Mouse (Mus musculus): ENCODE results near the gene Ina. TPM values are rescaled to one million over a fixed set of nuclear protein-coding genes. Genes with fewer than 3 reads are reported as not detected.

Ina gene
- total and polyA plus RNA-seq, 3 experiments: 0.11 TPM; not detected in 2

GRCm38 (mm10) chr19:47049840-47050239, 35.3 kb downstream of the Ina start:
- no peak for DNase-seq (ENCODE audit: low spot score)
- no peak for ATAC-seq (ENCODE audit: extremely low read depth, insufficient number of reproducible peaks, low FRiP score, poor library complexity, severe bottlenecking)

DNA sequence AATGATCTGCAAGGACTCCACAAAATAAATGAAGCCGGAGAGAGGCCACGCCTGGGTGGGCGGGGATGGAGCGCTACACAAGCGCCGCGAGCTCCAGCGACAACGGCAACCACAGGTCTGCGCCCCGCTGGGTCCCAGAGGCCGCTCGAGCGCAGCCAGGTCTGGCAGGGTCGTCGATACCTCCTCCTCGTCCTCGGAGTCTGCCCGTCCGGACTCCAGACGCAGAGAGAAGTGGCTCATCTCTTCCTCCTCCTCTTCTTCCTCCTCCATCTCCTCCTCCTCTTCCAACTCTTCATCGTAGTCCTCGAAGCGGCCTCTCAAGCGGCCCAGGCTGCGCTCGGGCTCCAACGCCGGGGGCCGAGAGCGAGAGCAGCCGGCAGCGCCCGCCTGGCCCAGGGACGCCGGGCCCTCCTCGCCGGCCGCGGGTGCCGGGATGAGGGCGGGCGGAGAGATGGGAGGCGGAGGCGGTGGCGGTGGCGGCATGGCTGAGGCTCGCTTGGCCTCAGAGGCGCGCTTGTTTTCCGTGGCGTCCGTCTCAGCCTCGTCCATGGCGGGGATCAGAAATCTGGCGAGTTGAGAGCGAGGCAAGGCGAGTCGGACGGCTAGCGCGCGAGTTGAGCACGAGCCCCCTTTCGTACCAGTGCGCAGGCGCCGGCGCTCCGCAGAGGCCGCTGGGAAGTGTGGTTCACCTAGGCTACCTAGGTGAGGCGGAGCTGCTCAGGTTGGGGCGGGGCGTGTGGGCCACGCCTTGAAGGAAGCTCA, 36.0 kb downstream of the Ina start, which contains the start of gene Pcgf6:
Gene Pcgf6 (minus strand): TSS at position 636 of the 762 bp plus-strand sequence.
- H3K9me3 ChIP-seq (replicated peaks): no peaks in the 10 kb centered on the region
- peak; percentile 84 for DNase-seq (ENCODE audit: low spot score)

More at GRCm38 (mm10) chr19:47049840-47050239, 35.3 kb downstream of the Ina start:
- H3K27me3 ChIP-seq (ENCODE audit: insufficient read depth, low read length): peaks cover 5% of the 10 kb centered on the region
- peaks cover 38% of the 10 kb centered on the region for H3K36me3 ChIP-seq (replicated peaks)
- no peak for TF ChIP-seq CTCF (IDR thresholded peaks at IDR 0.05; ENCODE audit: low read depth, low read length)
- TF ChIP-seq GATA1 (IDR thresholded peaks at IDR 0.05; ENCODE audit: borderline replicate concordance, low read length): no peak
- no peak for TF ChIP-seq GATA2 (IDR thresholded peaks at IDR 0.05; ENCODE audit: borderline replicate concordance, low read depth, low read length)
- no peak for TF ChIP-seq TAL1 (conservative IDR thresholded peaks at IDR 0.05; ENCODE audit: low read depth, low read length)
- no peak for TF ChIP-seq POLR2AphosphoS5 (IDR thresholded peaks at IDR 0.05; ENCODE audit: insufficient replicate concordance, low read depth, low read length)
- H3K4me3 ChIP-seq (ENCODE audit: low read depth, low read length): peak overlapping the region; percentile 84
- no peaks in the 10 kb centered on the region for H3K9me3 ChIP-seq (replicated peaks)
- peaks cover 35% of the 10 kb centered on the region for H3K4me1 ChIP-seq (ENCODE audit: insufficient read depth, low read depth, low read length)

DNA sequence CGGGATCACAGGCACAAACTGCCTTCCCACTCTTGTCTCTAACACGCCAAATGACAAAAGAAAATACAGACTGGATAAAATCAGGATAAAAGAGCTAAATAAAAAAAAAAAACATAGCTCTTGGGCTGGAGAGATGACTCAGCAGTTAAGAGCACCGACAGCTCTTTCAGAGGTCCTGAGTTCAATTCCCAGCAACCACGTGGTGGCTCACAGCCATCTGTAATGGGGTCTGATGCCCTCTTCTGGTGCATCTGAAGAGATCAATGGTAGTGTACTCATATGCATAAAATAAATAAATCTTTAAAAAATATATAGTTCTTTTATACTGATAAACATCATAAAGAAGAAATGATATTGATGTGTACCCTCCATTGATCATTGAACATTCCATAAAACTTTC, 38.4 kb downstream of the Ina start:
- ATAC-seq (ENCODE audit: extremely low read depth, insufficient number of reproducible peaks, low FRiP score, poor library complexity, severe bottlenecking) (no peak), DNase-seq (ENCODE audit: low spot score) (no peak)
- TF ChIP-seq GATA1 (IDR thresholded peaks at IDR 0.05; ENCODE audit: borderline replicate concordance, low read length) (no peak), POLR2AphosphoS5 (IDR thresholded peaks at IDR 0.05; ENCODE audit: insufficient replicate concordance, low read depth, low read length) (no peak), TAL1 (conservative IDR thresholded peaks at IDR 0.05; ENCODE audit: low read depth, low read length) (no peak)
- H3K4me1 ChIP-seq (ENCODE audit: insufficient read depth, low read depth, low read length): peaks cover 31% of the 10 kb centered on the region
- H3K9me3 ChIP-seq (replicated peaks): no peaks in the 10 kb centered on the region
- H3K27me3 ChIP-seq (ENCODE audit: insufficient read depth, low read length): peaks cover 7% of the 10 kb centered on the region
- H3K36me3 ChIP-seq (replicated peaks): peaks cover 11% of the 10 kb centered on the region
- H3K4me3 ChIP-seq (ENCODE audit: low read depth, low read length): no peak overlapping the region

More for the DNA sequence above, 36.0 kb downstream of the Ina start, which contains the start of gene Pcgf6:
- Histone ChIP-seq H3K27me3 (ENCODE audit: insufficient read depth, low read length) (peaks cover 7% of the 10 kb centered on the region), H3K36me3 (replicated peaks) (peaks cover 34% of the 10 kb centered on the region), H3K4me1 (ENCODE audit: insufficient read depth, low read depth, low read length) (peaks cover 35% of the 10 kb centered on the region), H3K4me3 (ENCODE audit: low read depth, low read length) (peak within 1 kb of the TSS; percentile 84)
- TF ChIP-seq TAL1 (conservative IDR thresholded peaks at IDR 0.05; ENCODE audit: low read depth, low read length): no peak
- no peak for TF ChIP-seq CTCF (IDR thresholded peaks at IDR 0.05; ENCODE audit: low read depth, low read length)
- no peak for TF ChIP-seq GATA2 (IDR thresholded peaks at IDR 0.05; ENCODE audit: borderline replicate concordance, low read depth, low read length)
- TF ChIP-seq POLR2AphosphoS5 (IDR thresholded peaks at IDR 0.05; ENCODE audit: insufficient replicate concordance, low read depth, low read length): no peak
- TF ChIP-seq GATA1 (IDR thresholded peaks at IDR 0.05; ENCODE audit: borderline replicate concordance, low read length): no peak
- ATAC-seq (ENCODE audit: extremely low read depth, insufficient number of reproducible peaks, low FRiP score, poor library complexity, severe bottlenecking): peak; percentile 48; the same call in 1 of the 2 replicates

GRCm38 (mm10) chr19:47053471-47053870, 39.0 kb downstream of the Ina start:
- DNase-seq (ENCODE audit: low spot score) (no peak), ATAC-seq (ENCODE audit: extremely low read depth, insufficient number of reproducible peaks, low FRiP score, poor library complexity, severe bottlenecking) (no peak)
- Histone ChIP-seq H3K4me3 (ENCODE audit: low read depth, low read length) (no peak overlapping the region), H3K9me3 (replicated peaks) (no peaks in the 10 kb centered on the region), H3K4me1 (ENCODE audit: insufficient read depth, low read depth, low read length) (peaks cover 27% of the 10 kb centered on the region), H3K36me3 (replicated peaks) (peaks cover 6% of the 10 kb centered on the region), H3K27me3 (ENCODE audit: insufficient read depth, low read length) (peaks cover 7% of the 10 kb centered on the region)
- TF ChIP-seq CTCF (IDR thresholded peaks at IDR 0.05; ENCODE audit: low read depth, low read length): no peak
- TF ChIP-seq TAL1 (conservative IDR thresholded peaks at IDR 0.05; ENCODE audit: low read depth, low read length): no peak
- no peak for TF ChIP-seq GATA1 (IDR thresholded peaks at IDR 0.05; ENCODE audit: borderline replicate concordance, low read length)
- no peak for TF ChIP-seq GATA2 (IDR thresholded peaks at IDR 0.05; ENCODE audit: borderline replicate concordance, low read depth, low read length)
- no peak for TF ChIP-seq POLR2AphosphoS5 (IDR thresholded peaks at IDR 0.05; ENCODE audit: insufficient replicate concordance, low read depth, low read length)

DNA sequence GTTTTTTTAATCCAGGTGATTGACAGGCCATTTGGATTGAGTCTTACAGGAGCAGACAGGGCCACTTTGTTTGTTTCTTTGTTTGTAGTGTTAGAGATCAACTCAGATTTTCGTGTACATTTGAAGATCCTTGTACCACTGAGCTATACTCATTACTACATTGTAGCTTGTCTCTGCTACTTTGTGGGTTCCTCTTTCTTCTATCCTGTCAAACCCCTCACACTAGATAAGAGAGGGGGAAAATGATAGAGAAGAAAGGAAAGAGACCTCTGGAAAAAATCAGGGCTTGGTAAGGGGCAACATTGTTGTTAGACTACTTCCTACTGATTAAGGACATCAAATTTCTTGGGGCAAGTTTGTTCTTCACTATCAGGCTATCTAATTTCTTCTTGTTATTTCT, 43.2 kb downstream of the Ina start:
- ATAC-seq (ENCODE audit: extremely low read depth, insufficient number of reproducible peaks, low FRiP score, poor library complexity, severe bottlenecking) (no peak), DNase-seq (ENCODE audit: low spot score) (no peak)
- no peaks in the 10 kb centered on the region for H3K36me3 ChIP-seq (replicated peaks)
- H3K4me3 ChIP-seq (ENCODE audit: low read depth, low read length): no peak overlapping the region
- no peaks in the 10 kb centered on the region for H3K9me3 ChIP-seq (replicated peaks)
- TF ChIP-seq CTCF (IDR thresholded peaks at IDR 0.05; ENCODE audit: low read depth, low read length): no peak
- TF ChIP-seq GATA1 (IDR thresholded peaks at IDR 0.05; ENCODE audit: borderline replicate concordance, low read length): no peak
- no peak for TF ChIP-seq POLR2AphosphoS5 (IDR thresholded peaks at IDR 0.05; ENCODE audit: insufficient replicate concordance, low read depth, low read length)
- TF ChIP-seq TAL1 (conservative IDR thresholded peaks at IDR 0.05; ENCODE audit: low read depth, low read length): no peak
- TF ChIP-seq GATA2 (IDR thresholded peaks at IDR 0.05; ENCODE audit: borderline replicate concordance, low read depth, low read length): no peak
- H3K4me1 ChIP-seq (ENCODE audit: insufficient read depth, low read depth, low read length): no peaks in the 10 kb centered on the region
- peaks cover 7% of the 10 kb centered on the region for H3K27me3 ChIP-seq (ENCODE audit: insufficient read depth, low read length)

DNA sequence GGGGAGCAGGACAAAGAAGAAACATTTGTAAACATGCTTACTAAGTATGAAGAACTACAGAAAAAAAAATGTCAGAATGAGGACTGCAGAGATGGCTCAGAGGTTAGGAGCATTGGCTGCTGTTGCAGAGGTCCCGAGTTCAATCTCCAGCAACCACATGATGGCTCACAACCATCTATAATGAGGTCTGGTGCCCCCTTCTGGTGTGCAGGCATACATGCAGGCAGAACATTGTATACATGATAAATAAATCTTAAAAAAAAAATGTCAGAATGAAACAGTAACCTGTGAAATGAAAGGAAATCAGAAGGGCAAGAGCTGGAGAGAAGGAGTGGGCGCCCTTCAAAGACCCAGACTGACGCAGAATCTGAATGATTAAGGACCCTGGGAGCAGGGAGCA, 51.4 kb downstream of the Ina start:
- H3K27me3 ChIP-seq (ENCODE audit: insufficient read depth, low read length): no peaks in the 10 kb centered on the region; the same call in 1 of the 2 replicates
- ATAC-seq (ENCODE audit: extremely low read depth, insufficient number of reproducible peaks, low FRiP score, poor library complexity, severe bottlenecking) (no peak), DNase-seq (ENCODE audit: low spot score) (no peak)
- no peaks in the 10 kb centered on the region for H3K9me3 ChIP-seq (replicated peaks)
- peaks cover 19% of the 10 kb centered on the region for H3K4me1 ChIP-seq (ENCODE audit: insufficient read depth, low read depth, low read length)
- peaks cover 23% of the 10 kb centered on the region for H3K36me3 ChIP-seq (replicated peaks)
- no peak overlapping the region for H3K4me3 ChIP-seq (ENCODE audit: low read depth, low read length)
- TF ChIP-seq TAL1 (conservative IDR thresholded peaks at IDR 0.05; ENCODE audit: low read depth, low read length) (no peak), POLR2AphosphoS5 (IDR thresholded peaks at IDR 0.05; ENCODE audit: insufficient replicate concordance, low read depth, low read length) (no peak), GATA2 (IDR thresholded peaks at IDR 0.05; ENCODE audit: borderline replicate concordance, low read depth, low read length) (no peak), CTCF (IDR thresholded peaks at IDR 0.05; ENCODE audit: low read depth, low read length) (no peak), GATA1 (IDR thresholded peaks at IDR 0.05; ENCODE audit: borderline replicate concordance, low read length) (no peak)

All from G1E (cell line).